Mouse (Mus musculus) cerebellum, postnatal 14 days (tissue): ENCODE data around the gene Fcgr3.
A peak's percentile ranks its signal among the peaks of the same experiment; 100 is the strongest.

Source experiments
- DNase-seq, 2 experiments: peaks; one replicate each; pipeline ENCODE4 v3.0.0; 2021; ENCODE audit warnings: mixed read lengths in 2 of 2

The Fcgr3 gene

GRCm38 (mm10) chr1:171046501-171046900 is 18.2 kb downstream of the Fcgr3 start:
- no peak for DNase-seq

- no peak for DNase-seq
Measured at GRCm38 (mm10) chr1:171045079-171045465, 19.7 kb downstream of the Fcgr3 start.

- peak; percentile 91 for DNase-seq
Measured at GRCm38 (mm10) chr1:171044365-171045078, 20.2 kb downstream of the Fcgr3 start.

GRCm38 (mm10) chr1:171043594-171044153 is 21.1 kb downstream of the Fcgr3 start:
- no peak for DNase-seq

- DNase-seq, result no peak
Measured at GRCm38 (mm10) chr1:171039880-171040279, 24.9 kb downstream of the Fcgr3 start.

GRCm38 (mm10) chr1:171039135-171039534 is 25.6 kb downstream of the Fcgr3 start:
- no peak for DNase-seq

- DNase-seq, result peak; percentile 91 to 92
Measured at GRCm38 (mm10) chr1:171037861-171038721, 26.6 kb downstream of the Fcgr3 start.

- DNase-seq, result peak; percentile 90 to 93
Measured at GRCm38 (mm10) chr1:171036550-171037324, 28.0 kb downstream of the Fcgr3 start.

GRCm38 (mm10) chr1:171035611-171036010 is 29.1 kb downstream of the Fcgr3 start:
- DNase-seq, result no peak

GRCm38 (mm10) chr1:171034201-171034600 is 30.5 kb downstream of the Fcgr3 start:
- DNase-seq, result no peak

- DNase-seq, result peak; percentile 96
Measured at GRCm38 (mm10) chr1:171033756-171034155, 31.0 kb downstream of the Fcgr3 start.

GRCm38 (mm10) chr1:171033196-171033595 is 31.5 kb downstream of the Fcgr3 start:
- DNase-seq, result peak; percentile 41 to 60

- DNase-seq, result peak; percentile 46 to 64
Measured at GRCm38 (mm10) chr1:171032691-171033090, 32.0 kb downstream of the Fcgr3 start.

- DNase-seq, result no peak
Measured at GRCm38 (mm10) chr1:171031752-171032151, 33.0 kb downstream of the Fcgr3 start.

- no peak for DNase-seq
Measured at GRCm38 (mm10) chr1:171019311-171019950, 45.3 kb downstream of the Fcgr3 start.

- no peak for DNase-seq
Measured at GRCm38 (mm10) chr1:171018737-171019136, 46.0 kb downstream of the Fcgr3 start, which contains the start of gene Fcgr4. Fcgr4 (plus strand) TSS chr1:171018920.

GRCm38 (mm10) chr1:171017468-171018158 is 47.1 kb downstream of the Fcgr3 start:
- no peak for DNase-seq

GRCm38 (mm10) chr1:171016676-171017356 is 47.9 kb downstream of the Fcgr3 start:
- DNase-seq, result no peak

GRCm38 (mm10) chr1:171011733-171012132 is 53.0 kb downstream of the Fcgr3 start:
- DNase-seq, result no peak

- DNase-seq, result peak in 1 of 2 experiments; percentile 16
Measured at GRCm38 (mm10) chr1:171006905-171007304, 57.8 kb downstream of the Fcgr3 start.

GRCm38 (mm10) chr1:171006335-171006734 is 58.4 kb downstream of the Fcgr3 start:
- DNase-seq, result no peak
